1 mouse cellular context compared by ENCODE assay signal in genomic region chr5:137836611-137837010, GRCm38 (mm10).
TF ChIP-seq lines count a peak whose summit lies in the region.

No protein-coding gene starts in this region.

TF ChIP-seq in MEL, 35 proteins besides CTCF, POLR2A, EP300 and RAD21:
- TF ChIP-seq SMC3 (IDR thresholded peaks at IDR 0.05; ENCODE audit: low read depth, low read length) = no peak
- TF ChIP-seq ZKSCAN1 (IDR thresholded peaks at IDR 0.05; ENCODE audit: low read depth, low read length) = no peak
- no peak for TF ChIP-seq POLR2AphosphoS5 (IDR thresholded peaks at IDR 0.05; ENCODE audit: borderline replicate concordance, low read depth, low read length)
